Mouse (Mus musculus): ENCODE measurements around the gene Gm11492.

GRCm38 (mm10) chr11:87587211-87587874 lies 20.9 kb downstream of the Gm11492 start:
- no peak for TF ChIP-seq BHLHE40 (IDR thresholded peaks at IDR 0.05; ENCODE audit: borderline replicate concordance, low read depth, low read length)
- TF ChIP-seq MAFK (IDR thresholded peaks at IDR 0.05; ENCODE audit: borderline replicate concordance, low read depth, low read length): no peak
- TF ChIP-seq POLR2A (IDR thresholded peaks at IDR 0.05; ENCODE audit: control insufficient read depth in 1 of 2, insufficient read depth in 1 of 2, low read depth in 1 of 2, low read length in 2 of 2, poor library complexity in 1 of 2): no peak
- TF ChIP-seq RAD21 (IDR thresholded peaks at IDR 0.05; ENCODE audit: low read depth, low read length): no peak
- TF ChIP-seq JUND (IDR thresholded peaks at IDR 0.05; ENCODE audit: low read depth, low read length): no peak
- no peak for TF ChIP-seq CTCF (IDR thresholded peaks at IDR 0.05 in 2 of 3, conservative IDR thresholded peaks at IDR 0.05 in 1 of 3; ENCODE audit: control insufficient read depth in 1 of 3, insufficient read depth in 1 of 3, low read depth in 2 of 3, low read length in 3 of 3, poor library complexity in 1 of 3, severe bottlenecking in 1 of 3)
- no peak for TF ChIP-seq UBTF (IDR thresholded peaks at IDR 0.05; ENCODE audit: borderline replicate concordance, insufficient read depth, low read depth, low read length)
- no peak for TF ChIP-seq GATA1 (IDR thresholded peaks at IDR 0.05; ENCODE audit: low read depth, low read length)

Data from MEL (cell line).